Mouse (Mus musculus) CH12.LX (cell line): ENCODE results near the gene Rrp8. TPM values are rescaled to one million over a fixed set of nuclear protein-coding genes. Genes with fewer than 3 reads are reported as not detected.

Experiments used
- DNase-seq: peaks from one replicate; pipeline ENCODE4 v3.0.0-alpha.2; 2013; ENCODE audit errors: extremely low read depth
- H3K27ac ChIP-seq: 2 replicates; pipeline ENCODE4 v1.5.1; 2012; ENCODE audit warnings: low read depth, mild to moderate bottlenecking, control low read depth, moderate library complexity; ENCODE audit not compliant: insufficient read depth
- H3K27me3 ChIP-seq: replicated peaks from 2 replicates; pipeline ENCODE3; 2012; ENCODE audit warnings: inconsistent platforms
- H3K36me3 ChIP-seq, 2 experiments: replicated peaks in 1 of 2; 2 replicates each; pipeline versions ENCODE3 to v1.6.1; 2012; ENCODE audit warnings: inconsistent platforms in 1 of 2, low read length in 1 of 2, mild to moderate bottlenecking in 1 of 2, mixed read lengths in 1 of 2, moderate library complexity in 1 of 2; ENCODE audit not compliant: control insufficient read depth in 1 of 2, insufficient read depth in 1 of 2
- H3K4me1 ChIP-seq, 2 experiments: 2 replicates each; pipeline ENCODE4 v1.6.1; 2012; ENCODE audit warnings: inconsistent platforms in 1 of 2, moderate library complexity in 1 of 2; ENCODE audit not compliant: insufficient read depth in 2 of 2, control insufficient read depth in 1 of 2
- H3K4me2 ChIP-seq: 2 replicates; pipeline ENCODE4 v1.6.1; 2012; ENCODE audit warnings: low read depth, mild to moderate bottlenecking, control low read depth; ENCODE audit not compliant: poor library complexity, insufficient read depth, severe bottlenecking
- H3K4me3 ChIP-seq, 3 experiments: fragments of 150-350 bp in 1 of 3; sonication (generic) in 1 of 3; replicated peaks in 1 of 3; 2 replicates each; pipeline versions ENCODE3 to v1.5.1; 2011 to 2012; ENCODE audit warnings: low read depth in 2 of 3, low read length in 2 of 3, mild to moderate bottlenecking in 2 of 3, moderate library complexity in 2 of 3, control low read depth in 1 of 3, improper control_type of control experiment in 1 of 3, inconsistent platforms in 1 of 3, mixed read lengths in 1 of 3; ENCODE audit not compliant: poor library complexity in 1 of 3
- H3K79me2 ChIP-seq: replicated peaks from 2 replicates; pipeline ENCODE4 v1.6.1; 2012; ENCODE audit warnings: mild to moderate bottlenecking, moderate library complexity; ENCODE audit not compliant: control insufficient read depth, poor library complexity, insufficient read depth, severe bottlenecking; ENCODE audit errors: extremely low read depth
- H3K9ac ChIP-seq: 2 replicates; pipeline ENCODE4 v1.6.1; 2012; ENCODE audit warnings: low read depth, mild to moderate bottlenecking, control low read depth, moderate library complexity; ENCODE audit not compliant: insufficient read depth
- H3K9me3 ChIP-seq: replicated peaks from 2 replicates; pipeline ENCODE3; 2012; ENCODE audit warnings: low read length, inconsistent platforms, mixed read lengths
- BHLHE40 ChIP-seq: IDR thresholded peaks from 2 replicates; pipeline ENCODE4 v1.6.1; 2011; ENCODE audit warnings: mild to moderate bottlenecking, low read depth, low read length, improper control_type of control experiment
- CHD1 ChIP-seq: IDR thresholded peaks from 2 replicates; pipeline ENCODE4 v1.6.1; 2012; ENCODE audit warnings: low read depth, low read length, improper control_type of control experiment, inconsistent platforms
- CHD2 ChIP-seq: IDR thresholded peaks from 2 replicates; pipeline ENCODE4 v1.6.1; 2011; ENCODE audit warnings: low read length, improper control_type of control experiment
- ETS1 ChIP-seq: conservative IDR thresholded peaks from 2 replicates; pipeline ENCODE4 v1.6.1; 2012; ENCODE audit warnings: low read depth, mild to moderate bottlenecking, inconsistent platforms, low read length, improper control_type of control experiment, moderate library complexity
- HCFC1 ChIP-seq: IDR thresholded peaks from 2 replicates; pipeline ENCODE4 v1.6.1; 2012; ENCODE audit warnings: low read depth, mild to moderate bottlenecking, inconsistent platforms, low read length, improper control_type of control experiment
- IRF4 ChIP-seq: IDR thresholded peaks from 2 replicates; pipeline ENCODE4 v1.6.1; 2014; ENCODE audit warnings: low read depth, mild to moderate bottlenecking, inconsistent platforms, low read length, improper control_type of control experiment
- JUND ChIP-seq: conservative IDR thresholded peaks from 2 replicates; pipeline ENCODE4 v1.6.1; 2011; ENCODE audit warnings: low read depth, low read length, improper control_type of control experiment
- KAT2A ChIP-seq: IDR thresholded peaks from 2 replicates; pipeline ENCODE4 v1.6.1; 2012; ENCODE audit warnings: low read length, improper control_type of control experiment, inconsistent platforms; ENCODE audit not compliant: insufficient replicate concordance
- MAX ChIP-seq: IDR thresholded peaks from 2 replicates; pipeline ENCODE4 v1.6.1; 2011; ENCODE audit warnings: low read length, improper control_type of control experiment
- MEF2A ChIP-seq: IDR thresholded peaks from 2 replicates; pipeline ENCODE4 v1.6.1; 2014; ENCODE audit warnings: low read depth, mild to moderate bottlenecking, inconsistent platforms, low read length, improper control_type of control experiment, borderline replicate concordance
- MXI1 ChIP-seq: IDR thresholded peaks from 2 replicates; pipeline ENCODE4 v1.6.1; 2011; ENCODE audit warnings: mild to moderate bottlenecking, low read depth, low read length, improper control_type of control experiment
- MYC ChIP-seq: IDR thresholded peaks from 2 replicates; pipeline ENCODE4 v1.6.1; 2011; ENCODE audit warnings: low read depth, mild to moderate bottlenecking, improper control_type of control experiment, low read length
- NELFE ChIP-seq: IDR thresholded peaks from 2 replicates; pipeline ENCODE4 v1.6.1; 2011; ENCODE audit warnings: low read depth, low read length, improper control_type of control experiment
- NRF1 ChIP-seq: IDR thresholded peaks from 2 replicates; pipeline ENCODE4 v1.6.1; 2014; ENCODE audit warnings: low read depth, mild to moderate bottlenecking, inconsistent platforms, low read length, improper control_type of control experiment, moderate library complexity
- PAX5 ChIP-seq: IDR thresholded peaks from 2 replicates; pipeline ENCODE4 v1.6.1; 2012; ENCODE audit warnings: low read length, inconsistent platforms, mixed read lengths
- POLR2A ChIP-seq: IDR thresholded peaks from 2 replicates; pipeline ENCODE4 v1.6.1; 2011; ENCODE audit warnings: low read depth, mild to moderate bottlenecking, improper control_type of control experiment, low read length
- POLR2AphosphoS2 ChIP-seq: IDR thresholded peaks from 2 replicates; pipeline ENCODE4 v1.6.1; 2011; ENCODE audit warnings: low read depth, low read length, improper control_type of control experiment
- RAD21 ChIP-seq: IDR thresholded peaks from 2 replicates; pipeline ENCODE4 v1.6.1; 2011; ENCODE audit warnings: low read depth, mild to moderate bottlenecking, low read length, improper control_type of control experiment, moderate library complexity
- SIN3A ChIP-seq: IDR thresholded peaks from 2 replicates; pipeline ENCODE4 v1.6.1; 2012; ENCODE audit warnings: low read length, improper control_type of control experiment, inconsistent platforms
- TBP ChIP-seq: conservative IDR thresholded peaks from 2 replicates; pipeline ENCODE4 v1.6.1; 2011; ENCODE audit warnings: low read depth, low read length, improper control_type of control experiment
- TCF12 ChIP-seq: IDR thresholded peaks from 2 replicates; pipeline ENCODE4 v1.6.1; 2014; ENCODE audit warnings: low read depth, mild to moderate bottlenecking, inconsistent platforms, low read length, improper control_type of control experiment
- USF1 ChIP-seq: IDR thresholded peaks from 2 replicates; pipeline ENCODE4 v1.6.1; 2014; ENCODE audit warnings: low read depth, mild to moderate bottlenecking, inconsistent platforms, low read length, improper control_type of control experiment
- USF2 ChIP-seq: conservative IDR thresholded peaks from 2 replicates; pipeline ENCODE4 v1.6.1; 2011; ENCODE audit warnings: low read depth, low read length, improper control_type of control experiment
- ZC3H11A ChIP-seq: IDR thresholded peaks from 2 replicates; pipeline ENCODE4 v1.6.1; 2012; ENCODE audit warnings: low read depth, mild to moderate bottlenecking, inconsistent platforms, low read length, improper control_type of control experiment
- ZNF384 ChIP-seq: IDR thresholded peaks from 2 replicates; pipeline ENCODE4 v1.6.1; 2012; ENCODE audit warnings: low read depth, low read length, improper control_type of control experiment, inconsistent platforms
- dilution Hi-C: fragments of 300-500 bp; cut with MboI; formaldehyde crosslinking; loops from 2 replicates; pipeline ENCODE4 v1.14.3; 2020; ENCODE audit warnings: low sequenced_read_pairs; ENCODE audit not compliant: extremely low pct_unique_long_range_greater_than_20kb, extremely low pct_ligation_motif_present
- in situ Hi-C: fragments of 300-500 bp; cut with MboI; formaldehyde crosslinking; loops from 3 replicates; pipeline ENCODE4 v1.14.3; 2019; ENCODE audit warnings: low sequenced_read_pairs, low pct_ligation_motif_present, low pct_unique_long_range_greater_than_20kb, mixed read lengths
- polyA plus RNA-seq: library from polyadenylated mRNA; unstranded; fragments of >175 nt; gene quantifications from 2 replicates; pipeline ENCODE4 v1.2.1, GENCODE M21; 2012; ENCODE audit warnings: low read depth; ENCODE audit not compliant: insufficient read length
- total RNA-seq, 2 experiments: library from RNA; depleted of rRNA; stranded (reverse); fragments of 300-350 nt in 1 of 2; fragments of >200 nt in 1 of 2; gene quantifications; 2 replicates each; pipeline ENCODE4 v1.2.3; 2012 to 2014

Rrp8 gene
- total and polyA plus RNA-seq, 3 experiments = 28.7 to 84.2 (median 57.3) TPM

DNA sequence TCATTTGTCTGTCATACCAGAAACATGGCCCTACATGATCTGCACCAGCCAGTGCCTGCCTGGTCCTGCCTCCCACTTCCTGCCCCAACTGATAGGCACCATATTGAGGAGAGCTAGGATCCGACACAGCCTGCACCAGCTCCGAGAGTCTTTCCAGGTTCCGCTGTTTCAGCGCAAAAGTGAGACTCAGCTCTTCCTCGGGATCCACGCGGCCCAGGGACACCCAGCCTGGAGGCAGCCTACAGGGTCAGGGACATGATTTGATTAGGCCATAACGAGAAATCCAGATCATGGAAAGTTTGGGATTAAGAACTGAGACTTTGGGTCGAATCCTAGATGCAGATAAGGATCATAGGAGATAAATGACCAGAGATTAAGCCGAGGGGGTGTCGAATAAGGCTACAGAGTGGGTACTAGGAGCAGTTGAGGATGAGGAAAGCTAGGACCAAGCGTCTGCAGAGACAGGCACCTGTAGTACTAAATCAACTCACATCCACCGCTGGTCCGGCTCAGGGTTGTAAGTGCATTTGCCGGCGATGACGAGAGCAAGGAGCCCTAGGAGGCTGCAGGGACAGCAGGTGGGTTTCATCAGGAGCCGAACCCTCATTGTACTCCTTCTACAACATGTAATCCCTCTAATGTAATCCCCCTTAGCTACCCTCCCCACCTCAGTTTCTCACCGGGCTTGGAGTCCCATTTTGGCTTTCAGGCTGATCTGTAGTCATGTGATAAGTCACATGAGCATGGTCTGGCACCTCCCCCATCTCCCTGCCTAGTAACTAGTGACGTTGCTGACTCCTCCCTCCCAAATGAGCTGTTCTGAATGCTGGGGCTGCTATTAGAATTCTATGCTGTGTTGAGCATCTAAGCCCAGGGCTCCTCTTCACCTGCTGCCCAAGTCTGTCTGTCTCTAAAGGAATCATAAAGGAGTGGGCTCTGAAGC is 14.6 kb upstream of the Rrp8 start, which contains the start of gene Tpp1:
Gene Tpp1 (minus strand): TSS at position 745 of the 943 bp plus-strand sequence.
- no peaks in the 10 kb centered on the region for H3K9me3 ChIP-seq
- H3K4me1 ChIP-seq = peaks cover 0 to 14% of the 10 kb centered on the region in 2 experiments; a peak in 3 of 4 replicates
- peak within 1 kb of the TSS; percentile 4; the same call in 1 of the 2 replicates for H3K27ac ChIP-seq
- peak; percentile 95 for DNase-seq
- peak; percentile 99 for TF ChIP-seq USF2
- TF ChIP-seq MEF2A = peak; percentile 25; the same call in 1 of the 2 replicates
- TF ChIP-seq IRF4 = 0 out of 2 replicates have a peak, but pooled peaks have one; percentile 27
- peak; percentile 97 for TF ChIP-seq USF1
- peak; percentile 34; the same call in 1 of the 2 replicates for TF ChIP-seq NRF1
- 0 out of 2 replicates have a peak, but pooled peaks have one; percentile 36 for TF ChIP-seq MYC
- peak; percentile 93 for TF ChIP-seq SIN3A
- TF ChIP-seq CHD2 = peak; percentile 98
- TF ChIP-seq RAD21 = no peak
- no peak for TF ChIP-seq POLR2AphosphoS2
- no peak for TF ChIP-seq CHD1
- TF ChIP-seq TCF12 = 0 out of 2 replicates have a peak, but pooled peaks have one; percentile 17
- no peak for TF ChIP-seq JUND
- TF ChIP-seq MAX = peak; percentile 92
- TF ChIP-seq ZC3H11A = no peak
- TF ChIP-seq ZNF384 = no peak
- TF ChIP-seq NELFE = 0 out of 2 replicates have a peak, but pooled peaks have one; percentile 39
- TF ChIP-seq HCFC1 = peak; percentile 70
- no peak for TF ChIP-seq PAX5
- peak; percentile 71; the same call in 1 of the 2 replicates for TF ChIP-seq ETS1
- TF ChIP-seq TBP = peak; percentile 50; the same call in 1 of the 2 replicates
- peak; percentile 92 for TF ChIP-seq BHLHE40
- TF ChIP-seq KAT2A = no peak
- TF ChIP-seq MXI1 = no peak
- peak; percentile 67 for TF ChIP-seq POLR2A
- in situ Hi-C loops (no loop called here), dilution Hi-C loops (no loop called here)
- peak within 1 kb of the TSS; percentile 90 for H3K9ac ChIP-seq
- H3K36me3 ChIP-seq = peaks cover 25 to 39% of the 10 kb centered on the region in 2 experiments
- no peaks in the 10 kb centered on the region for H3K79me2 ChIP-seq
- peaks cover 16% of the 10 kb centered on the region for H3K27me3 ChIP-seq
- H3K4me3 ChIP-seq = peak within 1 kb of the TSS; percentile 80 to 90 (median 88)
- peak within 1 kb of the TSS; percentile 58 for H3K4me2 ChIP-seq
